Mouse (Mus musculus) B cell, adult 67 days (primary cell): Measurements from ENCODE around the gene Ctsf. TPM values are rescaled to one million over a fixed set of nuclear protein-coding genes. Genes with fewer than 3 reads are reported as not detected.

Source experiments
- total RNA-seq, 2 experiments: library from RNA; stranded (reverse); gene quantifications; 4 replicates each; pipeline ENCODE4 v1.2.4; 2023

Ctsf gene
- under 1 TPM in 1 of 2 experiments, not detected in 1; 0.87 TPM for total RNA-seq

DNA sequence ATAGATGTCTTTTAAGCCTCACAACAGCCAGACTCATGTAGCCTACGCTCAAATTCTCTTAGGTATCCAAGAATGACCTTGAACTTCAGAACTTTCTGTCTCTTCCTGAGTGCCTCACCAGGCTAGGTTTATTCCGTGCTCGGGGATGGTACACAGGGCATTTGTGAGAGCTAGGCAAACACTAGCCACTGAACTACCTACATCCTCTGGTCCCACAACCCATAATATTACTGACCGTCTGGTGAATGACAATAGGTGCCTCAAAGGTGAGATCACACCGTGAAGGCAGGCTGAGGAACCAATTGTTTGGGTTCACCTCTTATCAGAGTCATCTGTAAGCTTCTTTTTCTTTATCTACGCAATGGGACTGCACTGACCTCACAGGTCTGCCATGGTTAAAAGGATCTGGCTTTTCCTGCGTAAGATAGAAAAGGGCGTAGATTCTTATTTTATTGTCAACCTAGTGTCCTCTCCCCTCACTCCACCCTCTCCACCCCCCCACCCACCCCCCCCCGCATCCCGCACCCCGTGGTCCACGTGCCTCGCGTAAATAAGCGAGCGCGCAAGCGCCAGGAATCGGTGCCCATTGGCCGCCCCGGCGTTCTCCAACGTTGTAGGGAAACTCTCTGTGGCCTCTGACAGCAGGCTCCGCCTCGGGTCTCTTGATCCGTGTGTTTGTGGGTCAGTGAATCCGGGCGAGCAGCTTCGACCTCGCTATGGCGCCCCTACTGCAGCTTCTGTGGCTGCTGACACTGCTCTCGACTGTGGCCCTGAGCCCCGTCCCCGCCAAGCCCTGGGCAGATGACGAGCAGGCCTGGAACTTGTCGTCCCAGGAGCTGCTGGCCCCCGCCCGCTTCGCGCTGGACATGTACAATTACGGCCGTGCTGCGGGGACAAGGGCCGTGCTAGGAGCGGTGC lies at the start of gene Ctsf:
Ctsf (plus strand) TSS at position 579 of the 918 bp plus-strand sequence.

GRCm38 (mm10) chr19:4811063-4811908 lies 43.6 kb upstream of the Ctsf start, which contains the start of the genes Gm21992 and Rbm14:
TSS of gene Gm21992 (minus strand) at chr19:4811612.
TSS of gene Rbm14 (minus strand) at chr19:4811634.

GRCm38 (mm10) chr19:4839149-4839548 lies 15.8 kb upstream of the Ctsf start, which contains the start of the genes Ccs and Ccdc87:
TSS of gene Ccs (minus strand) at chr19:4839332.
TSS of gene Ccdc87 (plus strand) at chr19:4839366.

GRCm38 (mm10) chr19:4877785-4878184 lies 22.9 kb downstream of the Ctsf start, which contains the start of gene Actn3:
TSS of gene Actn3 (minus strand) at chr19:4877909.

DNA sequence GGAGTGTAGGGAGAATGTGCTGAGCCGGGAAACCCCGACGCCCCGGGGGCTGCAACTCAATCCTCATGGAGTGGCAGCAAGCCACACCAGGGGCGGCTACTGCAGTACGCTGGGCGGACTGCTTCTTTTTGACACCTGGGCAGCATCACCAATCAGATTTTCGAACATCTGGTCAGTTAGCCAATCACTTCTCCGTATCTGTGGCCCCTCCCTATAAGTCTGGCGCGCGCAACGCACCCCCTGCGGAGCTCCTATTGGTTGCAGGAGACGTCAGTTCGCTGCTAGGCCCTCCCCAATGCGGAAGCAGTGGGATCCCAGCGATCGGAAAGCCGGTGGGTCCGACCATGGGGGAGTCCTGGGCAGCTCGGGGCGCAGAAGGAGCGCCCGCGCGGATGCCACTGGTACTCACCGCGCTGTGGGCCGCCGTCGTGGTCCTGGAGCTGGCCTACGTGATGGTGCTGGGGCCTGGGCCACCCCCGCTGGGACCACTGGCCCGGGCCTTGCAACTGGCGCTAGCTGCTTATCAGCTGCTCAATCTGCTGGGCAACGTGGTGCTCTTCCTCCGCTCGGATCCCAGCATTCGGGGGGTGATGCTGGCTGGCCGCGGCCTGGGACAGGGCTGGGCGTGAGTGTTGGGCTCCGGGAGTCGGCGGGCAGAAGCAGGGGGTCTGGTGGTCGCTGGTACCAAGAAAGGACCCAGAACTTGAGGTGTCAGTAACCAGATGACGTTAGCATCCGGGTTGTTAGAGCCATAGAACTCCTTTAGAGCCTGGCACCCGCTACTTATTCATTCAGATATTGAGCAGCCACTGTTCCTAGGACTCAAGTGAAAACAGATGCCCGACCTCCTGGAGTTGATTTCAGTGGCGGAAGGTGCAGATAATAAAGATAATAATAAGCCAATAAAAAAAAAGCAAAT lies 23.7 kb downstream of the Ctsf start, which contains the start of gene Zdhhc24:
Zdhhc24 (plus strand) TSS at position 264 of the 919 bp plus-strand sequence.

GRCm38 (mm10) chr19:4905979-4906794 lies 51.3 kb downstream of the Ctsf start, which contains the start of gene Bbs1:
TSS of gene Bbs1 (minus strand) at chr19:4906628.

Other genes with a start within 250 kb of the Ctsf start
- gene Lrfn4, start 239.5 kb upstream of the Ctsf start, total RNA-seq: under 1 TPM; 0.17 to 0.30 TPM
- gene Rce1, start 229.5 kb upstream of the Ctsf start, total RNA-seq: 10 to 100 TPM; 53.8 to 58.0 TPM
- gene Gm960, start 156.5 kb upstream of the Ctsf start, total RNA-seq: not detected
- not detected for gene Sptbn2, start 144.0 kb upstream of the Ctsf start, total RNA-seq
- 10 to 100 TPM; 27.3 to 27.7 TPM for gene Rbm4b, start 98.6 kb upstream of the Ctsf start, total RNA-seq
- gene Rbm4, start 61.2 kb upstream of the Ctsf start, total RNA-seq: 10 to 100 TPM; 69.7 to 74.8 TPM
- 10 to 100 TPM; 36.7 to 45.2 TPM for gene Gm21992, start 43.5 kb upstream of the Ctsf start, total RNA-seq
- gene Rbm14, start 43.5 kb upstream of the Ctsf start, total RNA-seq: 10 to 100 TPM; 63.8 to 98.1 TPM
- 10 to 100 TPM; 23.0 to 24.4 TPM for gene Ccs, start 15.8 kb upstream of the Ctsf start, total RNA-seq
- gene Ccdc87, start 15.8 kb upstream of the Ctsf start, total RNA-seq: not detected
- gene Actn3, start 22.8 kb downstream of the Ctsf start, total RNA-seq: not detected
- 1 to 10 TPM; 7.9 to 9.3 TPM for gene Zdhhc24, start 23.5 kb downstream of the Ctsf start, total RNA-seq
- 1 to 10 TPM; 4.1 to 4.3 TPM for gene Bbs1, start 51.5 kb downstream of the Ctsf start, total RNA-seq
- gene Dpp3, start 73.2 kb downstream of the Ctsf start, total RNA-seq: 10 to 100 TPM; 78.9 to 86.2 TPM
- gene Peli3, start 88.0 kb downstream of the Ctsf start, total RNA-seq: 1 to 10 TPM; 1.7 to 4.2 TPM
- 10 to 100 TPM; 22.0 to 39.4 TPM for gene Mrpl11, start 107.0 kb downstream of the Ctsf start, total RNA-seq
- not detected for gene Npas4, start 135.2 kb downstream of the Ctsf start, total RNA-seq
- gene Slc29a2, start 168.7 kb downstream of the Ctsf start, total RNA-seq: 1 to 10 TPM; 5.6 to 9.4 TPM
- gene B4gat1, start 183.7 kb downstream of the Ctsf start, total RNA-seq: 1 to 10 TPM; 4.8 TPM
- gene AC124502.3, start 183.8 kb downstream of the Ctsf start, total RNA-seq: 1 to 10 TPM; 1.2 to 2.8 TPM
- gene Brms1, start 186.2 kb downstream of the Ctsf start, total RNA-seq: 10 to 100 TPM; 63.7 to 71.9 TPM
- gene Rin1, start 195.4 kb downstream of the Ctsf start, total RNA-seq: 1 to 10 TPM; 2.5 to 5.3 TPM
- not detected for gene Cd248, start 212.9 kb downstream of the Ctsf start, total RNA-seq
- not detected for gene Tmem151a, start 230.4 kb downstream of the Ctsf start, total RNA-seq
- 10 to 100 TPM; 29.3 to 49.9 TPM for gene Yif1a, start 233.4 kb downstream of the Ctsf start, total RNA-seq
- gene Cnih2, start 243.4 kb downstream of the Ctsf start, total RNA-seq: 1 to 10 TPM; 1.2 to 2.2 TPM